Mouse (Mus musculus) yolk sac, embryonic 10.5 days (tissue): ENCODE measurements around the gene Csrnp1.

Experiments
- DNase-seq: peaks from one replicate; pipeline ENCODE4 v3.0.0-alpha.2; 2017; ENCODE audit warnings: low spot score

The Csrnp1 gene

GRCm38 (mm10) chr9:119945173-119945900, 39.1 kb downstream of the Csrnp1 start:
- no peak for DNase-seq

- no peak for DNase-seq
These were observed 41.1 kb downstream of the Csrnp1 start for GRCm38 (mm10) chr9:119943326-119943725.

GRCm38 (mm10) chr9:119941861-119942260, 42.6 kb downstream of the Csrnp1 start:
- DNase-seq, result no peak

GRCm38 (mm10) chr9:119941407-119941806, 43.1 kb downstream of the Csrnp1 start:
- DNase-seq, result no peak

GRCm38 (mm10) chr9:119939646-119940045, 44.8 kb downstream of the Csrnp1 start:
- no peak for DNase-seq

GRCm38 (mm10) chr9:119938496-119938895, 46.0 kb downstream of the Csrnp1 start:
- no peak for DNase-seq

GRCm38 (mm10) chr9:119937005-119937773, 47.3 kb downstream of the Csrnp1 start, which contains the start of the genes Gorasp1 and Ttc21a:
Gene Gorasp1 (minus strand): TSS chr9:119937565.
Gene Ttc21a (plus strand): TSS chr9:119937606.
- DNase-seq, result peak; percentile 92

- DNase-seq, result peak; percentile 26
These were observed 50.8 kb downstream of the Csrnp1 start for GRCm38 (mm10) chr9:119933675-119934074.

GRCm38 (mm10) chr9:119932358-119932757, 52.1 kb downstream of the Csrnp1 start:
- no peak for DNase-seq

GRCm38 (mm10) chr9:119926497-119926896, 58.0 kb downstream of the Csrnp1 start:
- DNase-seq, result no peak

- no peak for DNase-seq
These were observed 58.7 kb downstream of the Csrnp1 start for GRCm38 (mm10) chr9:119925729-119926128.

- DNase-seq, result no peak
These were observed 59.3 kb downstream of the Csrnp1 start for GRCm38 (mm10) chr9:119925120-119925657.

GRCm38 (mm10) chr9:119923462-119923861, 61.0 kb downstream of the Csrnp1 start:
- DNase-seq, result no peak
